Mouse (Mus musculus): ENCODE results near the gene Olfr625-ps1. TPM values are rescaled to one million over a fixed set of nuclear protein-coding genes. Genes with fewer than 3 reads are reported as not detected.

Olfr625-ps1 gene
- polyA plus RNA-seq, 1 experiment from 2014 or later, result not detected

Other genes starting within 250 kb of the Olfr625-ps1 start
- gene Olfr605, start 237.3 kb upstream of the Olfr625-ps1 start, polyA plus RNA-seq (2016; fragmentation: Nextera tagmentation; extraction: Ambion mirVana), result not detected in 2 replicates
- not detected in 2 replicates for gene Olfr606, start 233.7 kb upstream of the Olfr625-ps1 start, polyA plus RNA-seq (2016; fragmentation: Nextera tagmentation; extraction: Ambion mirVana)
- gene Olfr607, start 218.6 kb upstream of the Olfr625-ps1 start, polyA plus RNA-seq (2016; fragmentation: Nextera tagmentation; extraction: Ambion mirVana), result not detected in 2 replicates
- not detected in 2 replicates for gene Olfr608, start 212.8 kb upstream of the Olfr625-ps1 start, polyA plus RNA-seq (2016; fragmentation: Nextera tagmentation; extraction: Ambion mirVana)
- not detected in 2 replicates for gene Olfr609, start 184.7 kb upstream of the Olfr625-ps1 start, polyA plus RNA-seq (2016; fragmentation: Nextera tagmentation; extraction: Ambion mirVana)
- gene Olfr610, start 170.6 kb upstream of the Olfr625-ps1 start, polyA plus RNA-seq (2016; fragmentation: Nextera tagmentation; extraction: Ambion mirVana), result not detected in 2 replicates
- gene Olfr611, start 161.9 kb upstream of the Olfr625-ps1 start, polyA plus RNA-seq (2016; fragmentation: Nextera tagmentation; extraction: Ambion mirVana), result not detected in 2 replicates
- not detected in 2 replicates for gene Olfr612, start 140.0 kb upstream of the Olfr625-ps1 start, polyA plus RNA-seq (2016; fragmentation: Nextera tagmentation; extraction: Ambion mirVana)
- not detected in 2 replicates for gene Olfr613, start 134.6 kb upstream of the Olfr625-ps1 start, polyA plus RNA-seq (2016; fragmentation: Nextera tagmentation; extraction: Ambion mirVana)
- gene Olfr615, start 126.6 kb upstream of the Olfr625-ps1 start, polyA plus RNA-seq (2016; fragmentation: Nextera tagmentation; extraction: Ambion mirVana), result not detected in 2 replicates
- not detected in 2 replicates for gene Olfr616, start 113.6 kb upstream of the Olfr625-ps1 start, polyA plus RNA-seq (2016; fragmentation: Nextera tagmentation; extraction: Ambion mirVana)
- gene Olfr617, start 109.7 kb upstream of the Olfr625-ps1 start, polyA plus RNA-seq (2016; fragmentation: Nextera tagmentation; extraction: Ambion mirVana), result not detected in 2 replicates
- not detected in 2 replicates for gene Olfr618, start 92.6 kb upstream of the Olfr625-ps1 start, polyA plus RNA-seq (2016; fragmentation: Nextera tagmentation; extraction: Ambion mirVana)
- gene Olfr619, start 82.1 kb upstream of the Olfr625-ps1 start, polyA plus RNA-seq (2016; fragmentation: Nextera tagmentation; extraction: Ambion mirVana), result not detected in 2 replicates
- gene Olfr620, start 70.2 kb upstream of the Olfr625-ps1 start, polyA plus RNA-seq (2016; fragmentation: Nextera tagmentation; extraction: Ambion mirVana), result not detected in 2 replicates
- not detected in 2 replicates for gene Olfr622, start 40.0 kb upstream of the Olfr625-ps1 start, polyA plus RNA-seq (2016; fragmentation: Nextera tagmentation; extraction: Ambion mirVana)
- not detected in 2 replicates for gene Olfr623, start 19.0 kb upstream of the Olfr625-ps1 start, polyA plus RNA-seq (2016; fragmentation: Nextera tagmentation; extraction: Ambion mirVana)
- 0.04 and 0.05 TPM in 2 replicates for gene Olfr624, start 11.5 kb upstream of the Olfr625-ps1 start, polyA plus RNA-seq (2016; fragmentation: Nextera tagmentation; extraction: Ambion mirVana)
- not detected in 2 replicates for gene Olfr243, start 32.0 kb downstream of the Olfr625-ps1 start, polyA plus RNA-seq (2016; fragmentation: Nextera tagmentation; extraction: Ambion mirVana)
- not detected in 2 replicates for gene Olfr628, start 47.7 kb downstream of the Olfr625-ps1 start, polyA plus RNA-seq (2016; fragmentation: Nextera tagmentation; extraction: Ambion mirVana)
- gene Olfr629, start 62.2 kb downstream of the Olfr625-ps1 start, polyA plus RNA-seq (2016; fragmentation: Nextera tagmentation; extraction: Ambion mirVana), result not detected in 2 replicates
- not detected in 2 replicates for gene Olfr630, start 74.6 kb downstream of the Olfr625-ps1 start, polyA plus RNA-seq (2016; fragmentation: Nextera tagmentation; extraction: Ambion mirVana)
- not detected in 2 replicates for gene Olfr69, start 88.9 kb downstream of the Olfr625-ps1 start, polyA plus RNA-seq (2016; fragmentation: Nextera tagmentation; extraction: Ambion mirVana)
- gene Olfr68, start 97.0 kb downstream of the Olfr625-ps1 start, polyA plus RNA-seq (2016; fragmentation: Nextera tagmentation; extraction: Ambion mirVana), result not detected in 2 replicates
- not detected in 2 replicates for gene Olfr67, start 109.1 kb downstream of the Olfr625-ps1 start, polyA plus RNA-seq (2016; fragmentation: Nextera tagmentation; extraction: Ambion mirVana)
- gene Hbb-bt, start 131.3 kb downstream of the Olfr625-ps1 start, polyA plus RNA-seq (2016; fragmentation: Nextera tagmentation; extraction: Ambion mirVana), result 142 and 287 TPM in 2 replicates
- 53.2 and 94.1 TPM in 2 replicates for gene Hbb-bs, start 145.4 kb downstream of the Olfr625-ps1 start, polyA plus RNA-seq (2016; fragmentation: Nextera tagmentation; extraction: Ambion mirVana)
- 0.29 TPM in 1 of 2 replicates, not detected in the other for gene Hbb-bh2, start 157.8 kb downstream of the Olfr625-ps1 start, polyA plus RNA-seq (2016; fragmentation: Nextera tagmentation; extraction: Ambion mirVana)
- gene Hbb-bh1, start 160.4 kb downstream of the Olfr625-ps1 start, polyA plus RNA-seq (2016; fragmentation: Nextera tagmentation; extraction: Ambion mirVana), result 2,995 and 3,161 TPM in 2 replicates
- gene Hbb-y, start 170.5 kb downstream of the Olfr625-ps1 start, polyA plus RNA-seq (2016; fragmentation: Nextera tagmentation; extraction: Ambion mirVana), result 6,247 and 7,270 TPM in 2 replicates
- gene Olfr66, start 203.5 kb downstream of the Olfr625-ps1 start, polyA plus RNA-seq (2016; fragmentation: Nextera tagmentation; extraction: Ambion mirVana), result not detected in 2 replicates
- gene Olfr64, start 211.8 kb downstream of the Olfr625-ps1 start, polyA plus RNA-seq (2016; fragmentation: Nextera tagmentation; extraction: Ambion mirVana), result not detected in 2 replicates
- not detected in 2 replicates for gene Olfr65, start 220.8 kb downstream of the Olfr625-ps1 start, polyA plus RNA-seq (2016; fragmentation: Nextera tagmentation; extraction: Ambion mirVana)
- not detected in 2 replicates for gene Olfr631, start 246.1 kb downstream of the Olfr625-ps1 start, polyA plus RNA-seq (2016; fragmentation: Nextera tagmentation; extraction: Ambion mirVana)

Measured in embryonic facial prominence, embryonic 10.5 days (tissue).